Mouse (Mus musculus): ENCODE data around the gene Cdh23. TPM values are rescaled to one million over a fixed set of nuclear protein-coding genes. Genes with fewer than 3 reads are reported as not detected.

Cdh23 gene
- total RNA-seq, 2 experiments from 2014 or later, result 6.0 to 6.1 TPM

DNA sequence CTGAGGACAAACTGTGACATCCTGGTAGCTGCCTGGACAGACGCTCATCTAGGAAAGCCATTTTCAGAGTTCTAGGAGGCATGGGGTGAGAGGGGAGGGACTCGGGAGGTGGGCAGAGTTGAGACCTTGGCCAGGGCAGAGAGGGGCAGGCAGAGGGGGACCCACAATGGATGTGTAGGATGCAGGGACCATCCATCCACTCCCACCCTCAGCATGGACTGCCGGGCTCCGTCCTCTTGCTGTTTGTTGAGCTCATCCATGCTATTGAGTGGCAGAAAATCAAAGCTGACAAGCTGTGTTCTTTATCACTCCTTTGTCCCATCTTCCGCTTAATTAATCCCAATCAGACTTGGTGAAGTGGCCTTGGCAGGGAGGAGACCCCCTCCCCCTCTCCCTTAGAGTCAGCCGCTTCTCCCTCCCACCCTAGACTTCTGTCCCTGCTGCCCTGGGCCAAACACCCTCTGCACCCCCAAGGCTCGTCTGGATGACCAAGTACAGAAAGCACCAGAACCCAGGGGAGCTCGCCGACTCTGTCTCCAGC, 222.4 kb downstream of the Cdh23 start:
- no peak for DNase-seq

DNA sequence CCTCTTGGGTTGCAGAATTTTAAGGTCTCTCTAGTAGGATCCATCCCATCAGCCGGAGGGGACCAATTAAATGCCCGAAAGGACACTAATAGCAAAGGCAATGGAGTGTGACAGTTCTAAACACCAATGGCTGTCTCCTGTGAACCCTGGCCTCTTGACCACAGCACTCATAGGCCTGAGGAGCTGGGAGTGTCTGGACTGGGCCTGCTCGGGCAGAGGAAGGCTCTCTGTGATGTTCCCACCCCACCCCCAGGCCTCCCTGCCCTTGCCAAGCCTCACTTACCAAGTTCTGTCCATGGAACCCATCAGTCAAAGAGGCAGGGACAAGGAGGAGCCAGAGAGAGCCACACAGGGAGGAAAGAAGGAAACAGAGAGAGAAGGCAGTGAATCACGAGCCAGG, 228.5 kb downstream of the Cdh23 start:
- DNase-seq, result no peak

DNA sequence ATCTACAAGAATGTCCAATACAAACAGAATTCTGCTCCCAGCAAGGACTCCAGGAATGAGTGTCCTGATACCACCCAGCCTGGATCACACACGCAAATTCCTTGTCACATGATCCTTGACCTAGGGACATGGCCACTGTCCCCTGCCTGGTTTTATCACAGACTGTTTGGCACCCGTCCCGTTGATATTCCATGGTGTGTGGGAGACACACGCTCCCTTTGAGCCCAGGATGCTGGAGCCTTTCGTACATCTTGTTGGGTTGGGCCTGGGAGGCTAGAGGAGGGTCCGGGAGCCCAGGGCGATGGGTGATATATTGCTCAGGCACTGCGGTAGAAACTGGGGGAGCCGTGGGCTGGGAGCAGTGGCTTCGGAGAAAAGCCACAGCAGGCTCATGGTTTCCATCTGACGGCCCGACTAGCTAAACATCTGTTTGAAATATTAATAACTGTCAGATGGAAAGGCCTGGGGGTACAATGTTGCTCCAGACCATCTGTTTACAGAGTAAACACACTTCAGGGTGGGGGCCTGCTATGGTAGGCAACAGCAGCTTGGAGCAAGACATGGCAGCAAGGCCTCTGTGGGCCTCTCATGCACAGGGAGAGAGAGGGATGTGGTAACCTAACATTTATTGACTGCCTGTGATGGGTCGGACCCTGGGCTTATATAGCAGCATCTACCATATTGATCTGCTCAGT, 232.2 kb downstream of the Cdh23 start:
- no peak for DNase-seq

- DNase-seq, result no peak
Observed at GRCm38 (mm10) chr10:60456662-60457397, 239.5 kb downstream of the Cdh23 start.

DNA sequence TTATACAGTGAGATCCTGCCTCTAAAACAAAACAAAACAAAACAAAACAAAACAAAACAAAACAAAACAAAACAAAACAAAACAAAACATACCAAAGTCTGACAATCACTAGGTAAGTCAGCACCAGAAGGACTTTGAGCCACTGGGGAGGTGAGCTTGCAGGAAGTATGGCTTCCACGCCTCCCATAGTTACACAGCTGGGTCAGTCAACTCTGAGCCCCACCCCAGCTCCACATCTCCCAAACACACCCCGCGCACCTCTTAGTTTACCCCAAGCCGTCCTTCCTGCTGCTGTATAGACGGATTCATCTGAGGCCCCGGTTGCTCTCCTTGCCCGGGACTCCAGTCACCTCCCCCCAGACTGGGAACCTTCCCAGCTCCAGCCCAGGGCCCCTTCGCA, 241.1 kb downstream of the Cdh23 start:
- DNase-seq, result no peak

DNA sequence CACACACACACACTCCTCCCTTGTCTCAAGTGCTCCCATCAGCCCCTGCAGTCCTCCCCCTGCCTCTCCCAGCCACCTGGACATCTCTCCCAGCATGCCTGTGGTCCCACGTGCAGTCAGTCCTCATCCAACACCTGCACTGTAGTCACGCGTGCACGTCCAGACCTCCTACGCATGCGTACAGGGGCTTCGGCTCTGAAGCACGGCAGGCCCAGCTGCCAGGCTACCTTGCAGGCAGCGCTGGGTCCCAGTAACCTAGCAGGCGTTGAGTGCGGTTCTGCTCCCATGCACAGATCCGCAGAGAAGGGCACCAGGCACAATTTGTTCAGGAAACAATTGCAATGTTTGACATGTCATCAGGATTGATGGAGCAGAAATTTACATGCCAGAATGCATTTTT, 249.1 kb downstream of the Cdh23 start:
- no peak for DNase-seq

GRCm38 (mm10) chr10:60445031-60445593, 251.2 kb downstream of the Cdh23 start:
- peak; percentile 2 to 12 for DNase-seq

GRCm38 (mm10) chr10:60443078-60443477, 253.2 kb downstream of the Cdh23 start:
- DNase-seq, result peak in 1 of 2 experiments; percentile 8

DNA sequence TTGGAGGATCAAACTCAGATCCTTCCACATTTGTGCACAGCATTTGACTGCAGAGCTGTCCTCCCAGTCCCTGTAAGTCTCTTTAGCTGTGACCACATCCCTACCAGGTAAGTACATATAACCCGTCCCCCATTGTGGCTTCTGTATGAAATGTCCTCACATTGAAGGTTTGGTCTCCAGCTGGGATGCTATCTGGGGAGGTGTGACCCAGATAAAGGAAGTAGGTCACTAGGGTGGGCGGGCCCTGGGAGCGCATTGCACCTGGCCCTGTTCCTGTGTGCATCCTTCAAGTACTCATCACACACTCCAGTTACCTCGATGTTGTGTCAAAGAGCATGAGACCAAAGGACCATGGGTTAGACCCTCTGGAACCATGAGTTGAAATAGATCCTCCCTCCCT, 254.0 kb downstream of the Cdh23 start:
- DNase-seq, result no peak

DNA sequence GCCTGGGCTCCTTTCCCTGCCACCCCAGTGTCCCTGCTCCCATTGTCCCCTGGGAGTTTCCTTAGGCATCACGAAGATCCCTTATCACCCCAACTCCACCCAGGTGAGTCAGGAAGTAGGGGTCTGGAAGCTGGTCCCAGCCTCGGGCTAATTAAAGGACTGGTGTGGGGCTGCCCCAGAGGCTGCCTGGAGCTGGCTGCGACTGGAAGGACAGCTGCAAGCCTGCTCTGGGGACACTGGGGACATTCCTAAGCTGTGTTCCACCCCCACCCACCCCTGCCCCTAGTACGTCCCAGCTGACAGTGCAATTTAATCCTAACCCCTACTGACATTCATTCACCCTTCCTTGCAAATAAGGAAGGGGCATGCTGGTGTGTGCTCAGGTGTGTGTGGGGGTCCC, 263.6 kb downstream of the Cdh23 start:
- no peak for DNase-seq

GRCm38 (mm10) chr10:60430591-60430990, 265.7 kb downstream of the Cdh23 start:
- DNase-seq, result no peak

DNA sequence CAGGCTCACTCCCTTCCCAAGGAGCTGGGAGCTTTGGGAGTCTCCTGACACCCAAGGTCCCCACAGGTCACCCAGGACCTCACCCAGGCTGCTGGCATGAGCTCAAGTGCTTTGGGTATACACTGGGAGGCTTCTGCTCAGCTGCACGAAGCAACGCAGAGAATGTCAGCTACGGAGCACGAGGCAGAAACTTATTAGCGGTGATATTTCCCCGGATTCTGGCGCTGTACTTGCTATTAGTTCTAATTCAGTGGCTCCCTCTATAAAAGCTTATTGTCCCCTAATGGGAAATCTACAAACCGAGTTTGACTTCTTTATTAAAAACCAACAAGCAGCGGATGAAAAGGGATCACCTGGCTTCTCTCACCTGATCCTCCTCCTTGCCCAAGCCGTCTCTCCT, 266.3 kb downstream of the Cdh23 start:
- DNase-seq, result no peak

DNA sequence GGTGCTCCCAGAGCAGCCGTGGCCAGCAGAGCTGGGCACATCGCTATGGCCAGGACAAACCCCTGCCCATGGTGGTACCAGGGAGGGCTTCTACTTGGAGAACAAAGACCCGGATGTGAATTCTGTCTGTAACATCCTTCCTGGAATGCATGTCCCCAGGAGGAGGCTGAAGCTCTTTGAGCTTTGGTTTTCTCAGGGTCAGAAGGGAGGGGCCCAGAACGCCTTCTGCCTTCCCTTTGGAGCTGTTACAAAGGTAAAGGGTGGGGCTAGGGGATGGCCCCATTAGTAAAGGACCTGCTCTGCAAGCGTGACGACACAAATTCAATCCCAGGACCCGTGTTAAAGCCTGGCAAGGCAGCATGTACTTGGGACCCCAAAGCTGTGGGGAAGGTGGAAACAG, 273.5 kb downstream of the Cdh23 start:
- DNase-seq, result no peak

DNA sequence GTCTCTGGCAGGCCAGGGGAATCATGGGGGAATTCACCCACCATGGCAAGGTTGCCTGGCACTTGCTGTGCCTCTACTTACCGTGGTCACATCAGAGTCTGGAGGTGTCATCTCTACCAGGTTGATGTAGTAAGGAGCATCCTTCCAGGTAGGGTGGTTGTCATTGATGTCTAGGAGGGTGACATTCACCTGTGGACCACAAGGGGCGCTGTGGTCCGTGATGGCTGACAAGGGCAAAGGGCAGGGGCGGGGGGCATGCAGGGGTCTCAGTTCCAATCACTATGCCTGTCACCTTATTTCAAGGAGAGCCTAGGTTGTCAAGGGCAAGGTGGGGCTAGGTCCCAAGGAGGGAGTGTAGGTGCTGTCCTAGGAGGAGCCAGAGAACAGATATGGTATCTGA, 276.7 kb downstream of the Cdh23 start:
- DNase-seq, result no peak

DNA sequence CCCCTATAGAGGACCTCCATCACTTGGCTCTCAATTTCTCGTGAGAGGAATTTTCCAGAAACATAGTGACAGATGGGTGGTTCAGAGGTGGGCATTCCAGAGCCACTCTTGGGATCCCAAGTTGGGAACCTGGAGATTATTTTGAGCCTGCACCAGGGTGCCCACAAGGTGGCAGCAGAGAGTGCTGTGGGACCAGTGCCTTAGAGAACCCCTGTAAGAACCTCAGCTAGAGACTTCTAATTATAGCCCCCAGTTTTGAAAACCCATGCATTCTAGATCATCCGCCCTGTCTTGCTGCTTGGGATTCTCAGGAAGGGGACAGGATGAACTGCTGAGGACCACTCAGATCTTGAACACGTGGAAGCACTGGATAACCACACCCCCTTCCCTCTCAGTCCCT, 278.2 kb downstream of the Cdh23 start:
- DNase-seq, result peak; percentile 45 to 79

DNA sequence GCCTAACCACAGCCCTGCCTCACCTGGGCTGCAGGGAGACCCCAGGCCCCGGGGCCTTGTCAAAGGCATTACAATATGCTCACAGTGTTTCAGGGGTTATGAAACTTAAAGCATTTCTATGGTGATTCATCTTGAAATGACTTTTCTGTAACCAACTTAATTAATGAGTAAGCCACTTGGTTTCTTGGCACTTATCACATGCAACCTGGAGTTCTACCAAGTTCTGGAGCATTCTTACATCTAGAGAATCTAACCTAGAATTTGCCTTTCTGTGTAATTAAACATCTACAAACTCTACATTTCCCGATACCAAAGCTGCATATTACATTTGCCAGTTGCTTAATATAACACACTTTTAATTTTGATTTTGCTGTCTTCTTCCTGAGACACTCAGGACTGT, 279.2 kb downstream of the Cdh23 start:
- no peak for DNase-seq

DNA sequence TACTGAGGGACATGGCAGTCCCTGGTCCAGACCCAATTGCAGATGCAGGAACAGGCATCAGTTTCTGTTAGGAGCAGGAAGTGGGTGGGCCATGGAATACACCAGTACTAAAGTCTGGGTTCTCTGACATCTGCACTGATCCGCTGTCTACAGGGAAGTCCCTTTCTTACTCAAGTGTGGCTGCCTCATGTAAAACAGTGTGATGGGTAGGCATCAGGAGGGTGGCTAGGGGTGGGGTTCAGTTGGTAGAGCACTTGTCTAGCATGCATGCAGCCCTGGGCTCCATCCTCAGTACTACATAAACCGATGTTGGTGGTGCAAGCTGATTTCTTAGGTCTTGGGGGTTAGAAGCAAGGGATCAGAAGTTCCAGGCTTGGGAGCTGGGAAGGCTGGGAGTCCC, 282.5 kb downstream of the Cdh23 start:
- DNase-seq, result no peak

GRCm38 (mm10) chr10:60411794-60412193, 284.5 kb downstream of the Cdh23 start:
- no peak for DNase-seq

- DNase-seq, result peak; percentile 44 to 83
Observed at GRCm38 (mm10) chr10:60407831-60408230, 288.5 kb downstream of the Cdh23 start.

DNA sequence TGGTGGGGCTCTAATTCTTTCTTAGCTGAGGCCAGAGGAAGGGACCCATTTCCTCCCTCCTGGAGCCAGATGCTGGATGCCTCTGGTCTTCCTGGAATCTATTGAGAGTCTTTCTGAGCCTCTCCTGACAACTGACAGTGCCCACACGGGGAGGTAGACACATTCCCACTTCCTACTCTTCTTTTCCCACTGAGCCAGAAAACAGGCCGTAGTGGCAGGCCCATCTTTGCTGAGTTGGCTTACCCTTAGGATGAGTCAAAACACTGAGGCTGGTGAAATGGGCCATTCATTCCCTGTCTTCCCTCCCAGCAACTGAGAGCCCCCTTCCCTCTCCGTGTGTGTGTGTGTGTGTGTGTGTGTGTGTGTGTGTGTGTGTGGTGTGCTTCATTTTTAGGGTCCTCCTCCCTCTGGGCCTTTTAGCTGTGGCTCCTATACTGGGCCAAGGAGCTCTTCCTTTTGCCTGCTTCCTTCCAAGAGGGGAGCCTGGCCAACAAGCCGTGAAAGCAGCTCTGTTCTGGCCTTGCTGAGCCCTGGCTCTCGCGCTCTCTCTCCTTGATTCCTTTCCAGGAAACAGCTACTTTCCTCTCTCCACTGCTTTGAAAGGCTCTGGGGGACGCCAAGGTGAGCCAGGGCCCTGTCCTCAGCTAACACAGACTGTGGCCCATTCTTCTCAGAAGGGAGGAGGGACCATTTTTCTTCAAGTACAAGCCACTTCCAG, 290.7 kb downstream of the Cdh23 start:
- DNase-seq, result peak; percentile 49 to 53

DNA sequence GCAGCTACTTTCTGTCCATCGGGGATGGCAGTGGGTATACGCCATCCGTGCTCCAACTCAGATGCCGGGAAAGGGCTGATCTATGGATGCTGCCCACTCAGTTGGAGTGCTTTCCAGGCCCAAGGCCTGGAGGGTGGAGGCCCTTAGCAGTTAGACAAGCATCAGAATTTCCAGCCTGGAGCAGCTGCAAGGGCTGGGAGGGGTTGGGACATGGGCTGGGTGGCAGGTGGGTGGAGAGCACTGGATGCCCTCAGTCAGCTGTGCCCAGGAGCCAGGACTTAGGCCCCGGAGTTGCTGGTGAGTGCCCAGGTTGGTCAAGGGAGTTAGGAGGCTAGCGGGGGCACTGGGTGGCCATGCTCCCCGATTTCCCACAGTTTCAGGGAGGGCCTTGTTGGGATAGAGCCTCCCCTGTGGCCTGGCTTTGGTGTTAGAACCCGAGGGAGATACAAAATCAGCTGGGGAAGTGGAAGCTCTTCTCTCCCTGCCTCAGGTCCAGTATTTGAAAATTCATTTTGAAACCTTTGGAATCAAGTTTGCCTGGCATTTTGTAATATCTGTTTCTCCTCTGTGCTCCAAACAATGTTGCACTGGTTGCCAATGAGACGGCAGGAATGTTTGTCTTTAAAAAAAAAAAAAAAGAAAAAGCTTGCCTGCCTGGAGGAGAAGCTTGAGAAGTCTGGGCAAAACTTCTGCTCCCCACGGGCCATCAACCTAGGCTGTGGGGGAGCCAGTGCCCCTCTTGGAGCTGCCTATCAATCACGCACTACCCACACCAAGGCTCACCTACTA, 295.6 kb downstream of the Cdh23 start:
- DNase-seq, result no peak

DNA sequence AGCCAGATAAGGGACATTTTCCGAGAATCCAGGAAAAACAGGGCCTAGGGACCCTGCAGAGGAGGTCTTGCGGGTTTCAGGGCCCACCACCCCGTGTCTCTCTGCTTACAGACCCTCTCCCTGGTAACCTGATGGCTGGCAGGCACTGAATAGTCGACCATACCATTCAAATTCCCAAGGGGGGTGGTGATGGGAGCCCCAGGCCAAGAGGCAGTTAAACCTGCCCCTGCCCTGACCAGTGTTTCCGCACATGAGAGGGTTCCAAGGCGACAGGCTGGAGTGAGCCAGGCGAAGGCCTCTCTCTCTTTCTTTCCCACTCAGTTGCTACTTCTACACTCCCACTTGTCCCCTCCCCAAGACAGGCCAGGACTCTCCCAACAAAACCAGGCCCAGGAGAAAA, 296.8 kb downstream of the Cdh23 start, which contains the start of gene Gm17455:
Gm17455 (plus strand) TSS at position 278 of the 400 bp plus-strand sequence.
- no peak for DNase-seq

Data from heart, adult 18-20 months (tissue).